Mouse (Mus musculus) midbrain, embryonic 11.5 days (tissue): ENCODE measurements around the gene Olfr191. TPM values are rescaled to one million over a fixed set of nuclear protein-coding genes. Genes with fewer than 3 reads are reported as not detected.
"Not testable (repeated sequence)": the region's sequence is repeated elsewhere in the genome, so short reads cannot be mapped to it uniquely, and the experiment has no call there.

Experiments
- ATAC-seq: fragments of 200-750 bp; cut with Nextera tagmentation; 2 replicates; pipeline ENCODE4 v1.8.0; 2017; ENCODE audit warnings: moderate TSS enrichment, moderate library complexity; ENCODE audit not compliant: low FRiP score
- DNase-seq: peaks from one replicate; pipeline ENCODE4 v3.0.0; 2015; ENCODE audit warnings: low spot score; ENCODE audit errors: missing footprints
- H3K27ac ChIP-seq: fragments of 300-500 bp; sonication (generic); 2 replicates; pipeline ENCODE4 v1.5.1; 2014; ENCODE audit warnings: low read depth, low read length
- H3K27me3 ChIP-seq: fragments of 300-500 bp; sonication (generic); 2 replicates; pipeline ENCODE4 v1.6.1; 2014; ENCODE audit warnings: mild to moderate bottlenecking, low read length, moderate library complexity, mixed read lengths; ENCODE audit not compliant: control insufficient read depth, insufficient read depth
- H3K36me3 ChIP-seq: fragments of 300-500 bp; sonication (generic); 2 replicates; pipeline ENCODE4 v1.6.1; 2014; ENCODE audit warnings: mild to moderate bottlenecking, low read length, moderate library complexity, mixed read lengths; ENCODE audit not compliant: control insufficient read depth, insufficient read depth
- H3K4me1 ChIP-seq: fragments of 300-500 bp; sonication (generic); 2 replicates; pipeline ENCODE4 v1.6.1; 2014; ENCODE audit warnings: low read length; ENCODE audit not compliant: control insufficient read depth, insufficient read depth
- H3K4me2 ChIP-seq: fragments of 300-500 bp; sonication (generic); 2 replicates; pipeline ENCODE4 v1.6.1; 2014; ENCODE audit warnings: mild to moderate bottlenecking, moderate library complexity
- H3K4me3 ChIP-seq: fragments of 300-500 bp; sonication (generic); 2 replicates; pipeline ENCODE4 v1.5.1; 2014; ENCODE audit warnings: low read depth, low read length
- H3K9ac ChIP-seq: fragments of 300-500 bp; sonication (generic); 2 replicates; pipeline ENCODE4 v1.6.1; 2014; ENCODE audit warnings: low read length
- H3K9me3 ChIP-seq: fragments of 300-500 bp; sonication (generic); 2 replicates; pipeline ENCODE4 v1.6.1; 2016; ENCODE audit warnings: low read length; ENCODE audit not compliant: control insufficient read depth
- WGBS: fragments of 180-500 bp; shearing (Covaris S2); extraction: QIAGEN DNeasy Blood & Tissue Kit; methylation state at CpG from one replicate; pipeline ENCODE4 v1.1.7; 2014; 5-methylcytosine and 5-hydroxymethylcytosine counted together
- polyA plus RNA-seq: library from polyadenylated mRNA; unstranded; fragments of >200 nt; fragmentation: Nextera tagmentation; extraction: Ambion mirVana; gene quantifications from 2 replicates; pipeline ENCODE4 v1.2.1, GENCODE M21; 2014

The Olfr191 gene
- polyA plus RNA-seq, 1 experiment from 2014 or later: not detected

DNA sequence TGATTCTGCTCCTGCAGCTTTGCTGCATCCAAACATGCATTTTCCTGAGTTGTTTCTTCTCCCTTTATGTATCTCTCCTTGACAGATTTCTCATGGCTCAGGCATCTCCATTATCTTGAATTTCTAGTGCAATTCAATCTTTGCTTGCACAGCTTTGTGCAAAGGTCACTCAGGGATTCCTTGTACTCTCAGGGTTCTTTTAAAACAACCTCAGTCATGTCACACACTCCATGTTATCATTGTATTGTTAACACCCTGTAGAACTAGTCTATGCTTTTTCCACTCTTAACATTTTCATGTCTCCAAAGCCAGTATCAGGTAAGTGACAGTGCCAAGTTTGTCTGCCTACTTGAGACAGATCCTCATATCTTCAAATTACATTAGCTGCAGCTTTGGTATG is 17.9 kb downstream of the Olfr191 start:
- no peaks in the 10 kb centered on the region for H3K27me3 ChIP-seq
- no peak overlapping the region for H3K4me3 ChIP-seq
- no peaks in the 10 kb centered on the region for H3K36me3 ChIP-seq
- no peak for DNase-seq
- ATAC-seq: no peak
- no peak overlapping the region for H3K9ac ChIP-seq
- H3K27ac ChIP-seq: no peak overlapping the region
- no peak overlapping the region for H3K4me2 ChIP-seq
- H3K4me1 ChIP-seq: no peaks in the 10 kb centered on the region
- no peaks in the 10 kb centered on the region for H3K9me3 ChIP-seq

DNA sequence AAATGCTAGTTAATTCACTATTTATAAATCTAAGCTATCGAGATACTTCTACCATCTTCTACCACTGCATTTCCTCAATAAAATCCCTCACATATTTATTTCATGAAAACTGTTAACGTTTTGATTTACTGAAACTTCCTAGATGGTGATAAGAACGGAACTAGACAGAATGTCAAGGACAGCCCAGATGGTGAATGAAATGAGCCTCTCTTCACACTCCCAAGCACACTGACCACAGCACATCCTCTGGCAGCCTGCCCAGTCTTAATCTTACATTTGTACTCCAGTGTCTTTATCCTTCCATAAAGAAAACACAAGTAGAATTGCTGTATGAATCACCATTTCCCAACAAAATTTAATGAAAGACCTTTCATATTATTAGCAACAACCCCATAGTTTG is 27.2 kb downstream of the Olfr191 start:
- H3K27ac ChIP-seq, H3K4me1 ChIP-seq, H3K4me2 ChIP-seq, H3K27me3 ChIP-seq, H3K9ac ChIP-seq, H3K9me3 ChIP-seq, H3K36me3 ChIP-seq, H3K4me3 ChIP-seq, ATAC-seq, DNase-seq: not testable (repeated sequence)
- 82% methylated on average over 3 of the region's 3 CpGs for WGBS

DNA sequence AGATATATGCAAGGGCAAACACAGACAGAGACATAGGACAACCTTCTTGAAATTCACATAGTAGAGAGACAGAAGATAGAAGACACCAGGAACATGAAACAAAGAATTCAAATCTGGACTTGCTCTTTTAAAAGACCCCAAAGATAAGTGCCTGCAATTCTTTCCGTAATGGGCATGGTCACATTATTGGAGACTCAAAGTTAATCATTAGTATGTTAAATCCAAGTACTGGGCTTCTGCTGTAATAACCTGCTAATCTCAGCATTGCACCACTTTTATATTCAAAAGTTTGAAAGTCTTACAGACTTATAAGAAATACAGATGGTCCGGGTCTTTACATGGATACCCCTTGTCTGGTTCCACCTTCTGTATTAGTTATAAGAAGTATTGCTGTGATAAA is 40.3 kb downstream of the Olfr191 start:
- H3K9ac ChIP-seq, H3K4me2 ChIP-seq, ATAC-seq, H3K27ac ChIP-seq, DNase-seq, H3K9me3 ChIP-seq, H3K36me3 ChIP-seq, H3K4me3 ChIP-seq, H3K27me3 ChIP-seq, H3K4me1 ChIP-seq: not testable (repeated sequence)
- WGBS: 95% methylated on average over 2 of the region's 2 CpGs

DNA sequence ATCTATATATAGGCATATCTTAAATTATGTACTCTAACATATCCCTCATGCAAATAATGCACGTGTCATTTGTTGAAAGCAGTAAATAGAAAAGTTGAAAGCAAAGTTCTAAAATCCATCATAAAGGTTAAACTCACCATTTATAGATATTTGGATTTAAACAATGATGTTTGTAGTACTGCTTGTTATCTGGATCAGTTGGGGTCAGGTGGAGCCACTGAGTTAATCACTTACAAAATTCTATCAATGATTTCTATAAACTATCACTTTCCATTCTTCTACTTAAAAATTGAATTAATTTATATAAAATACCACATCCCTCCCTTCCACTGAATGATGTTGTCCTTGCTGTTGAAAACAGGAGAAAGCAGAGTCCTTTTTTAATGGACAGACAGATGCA is 40.8 kb downstream of the Olfr191 start:
- Histone ChIP-seq H3K4me2 (no peak overlapping the region), H3K9me3 (no peaks in the 10 kb centered on the region), H3K4me3 (no peak overlapping the region), H3K9ac (no peak overlapping the region), H3K27ac (no peak overlapping the region), H3K4me1 (no peaks in the 10 kb centered on the region), H3K27me3 (no peaks in the 10 kb centered on the region), H3K36me3 (no peaks in the 10 kb centered on the region)
- DNase-seq: no peak
- 72% methylated on average over 1 of the region's 1 CpGs for WGBS
- ATAC-seq: no peak

DNA sequence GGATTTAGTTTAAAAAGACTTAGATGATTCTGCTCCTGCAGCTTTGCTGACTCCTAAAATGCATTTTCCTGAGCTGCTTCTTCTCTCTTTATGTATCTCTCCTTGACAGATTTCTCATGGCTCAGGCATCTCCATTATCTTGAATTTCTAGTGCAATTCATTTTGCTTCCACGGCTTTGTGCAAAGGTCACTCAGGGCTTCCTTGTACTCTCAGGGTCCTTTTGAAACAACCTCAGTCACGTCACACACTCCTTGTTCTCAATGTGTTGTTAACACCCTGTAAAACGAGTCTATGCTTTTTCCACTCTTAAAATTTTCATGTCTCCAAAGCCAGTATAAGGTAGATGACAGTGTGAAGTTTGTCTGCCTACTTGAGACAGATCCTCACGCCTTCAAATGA is 42.0 kb downstream of the Olfr191 start:
- Histone ChIP-seq H3K27me3 (no peaks in the 10 kb centered on the region), H3K4me2 (no peak overlapping the region), H3K36me3 (no peaks in the 10 kb centered on the region), H3K4me1 (no peaks in the 10 kb centered on the region), H3K4me3 (no peak overlapping the region), H3K9me3 (no peaks in the 10 kb centered on the region), H3K9ac (no peak overlapping the region), H3K27ac (no peak overlapping the region)
- ATAC-seq (no peak), DNase-seq (no peak)
- WGBS: 70% methylated on average over 4 of the region's 4 CpGs

DNA sequence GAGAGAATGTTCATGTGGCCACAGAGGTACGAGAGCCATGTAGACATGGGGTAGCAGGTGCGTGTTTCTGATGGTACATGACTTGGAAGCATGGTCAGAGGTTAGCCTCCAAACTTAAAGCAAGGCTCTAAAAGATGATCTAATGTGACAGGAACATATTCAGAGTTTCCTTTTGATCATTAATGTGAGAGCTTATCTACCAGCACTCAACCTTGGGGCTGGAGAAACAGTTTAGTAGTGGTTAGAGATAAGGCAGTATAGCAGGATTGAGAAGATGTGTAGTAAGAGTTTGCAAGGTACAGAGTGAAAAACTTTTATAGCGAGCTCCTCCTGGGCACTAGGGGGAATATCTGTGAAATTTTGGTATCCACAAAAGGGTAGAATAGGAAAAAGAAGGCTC is 43.8 kb downstream of the Olfr191 start:
- Histone ChIP-seq H3K27me3 (no peaks in the 10 kb centered on the region), H3K36me3 (no peaks in the 10 kb centered on the region), H3K9me3 (no peaks in the 10 kb centered on the region), H3K4me2 (no peak overlapping the region), H3K4me1 (no peaks in the 10 kb centered on the region), H3K27ac (no peak overlapping the region), H3K9ac (no peak overlapping the region), H3K4me3 (no peak overlapping the region)
- no peak for DNase-seq
- WGBS: 90% methylated on average over 3 of the region's 3 CpGs
- ATAC-seq: no peak

GRCm38 (mm10) chr16:59039710-59040109 is 49.9 kb downstream of the Olfr191 start, which contains the start of gene Olfr187:
TSS of gene Olfr187 (minus strand) at chr16:59039767.
- H3K36me3 ChIP-seq: no peaks in the 10 kb centered on the region
- no peaks in the 10 kb centered on the region for H3K9me3 ChIP-seq
- ATAC-seq: no peak
- H3K4me2 ChIP-seq: no peak within 1 kb of the TSS
- H3K4me1 ChIP-seq: no peaks in the 10 kb centered on the region
- H3K27me3 ChIP-seq: no peaks in the 10 kb centered on the region
- no peak within 1 kb of the TSS for H3K9ac ChIP-seq
- no peak within 1 kb of the TSS for H3K27ac ChIP-seq
- 91% methylated on average over 7 of the region's 7 CpGs for WGBS
- no peak for DNase-seq
- no peak within 1 kb of the TSS for H3K4me3 ChIP-seq

Other genes with a start within 250 kb of the Olfr191 start
- gene Olfr177, start 215.1 kb downstream of the Olfr191 start, polyA plus RNA-seq: not detected in 2 replicates
- not detected in 2 replicates for gene Olfr178, start 197.8 kb downstream of the Olfr191 start, polyA plus RNA-seq
- gene Olfr181, start 161.1 kb downstream of the Olfr191 start, polyA plus RNA-seq: not detected in 2 replicates
- not detected in 2 replicates for gene Olfr180, start 160.4 kb downstream of the Olfr191 start, polyA plus RNA-seq
- not detected in 2 replicates for gene Olfr183, start 94.5 kb downstream of the Olfr191 start, polyA plus RNA-seq
- gene Olfr186, start 59.5 kb downstream of the Olfr191 start, polyA plus RNA-seq: not detected in 2 replicates
- gene Olfr187, start 50.1 kb downstream of the Olfr191 start, polyA plus RNA-seq: not detected in 2 replicates
- not detected in 2 replicates for gene Olfr190, start 11.8 kb downstream of the Olfr191 start, polyA plus RNA-seq
- gene Olfr193, start 22.1 kb upstream of the Olfr191 start, polyA plus RNA-seq: not detected in 2 replicates
- not detected in 2 replicates for gene Olfr194, start 31.2 kb upstream of the Olfr191 start, polyA plus RNA-seq
- gene Olfr195, start 57.2 kb upstream of the Olfr191 start, polyA plus RNA-seq: not detected in 2 replicates
- not detected in 2 replicates for gene Olfr196, start 80.6 kb upstream of the Olfr191 start, polyA plus RNA-seq
- not detected in 2 replicates for gene Olfr198, start 113.7 kb upstream of the Olfr191 start, polyA plus RNA-seq
- gene Olfr199, start 129.9 kb upstream of the Olfr191 start, polyA plus RNA-seq: not detected in 2 replicates
- gene Olfr201, start 182.8 kb upstream of the Olfr191 start, polyA plus RNA-seq: not detected in 2 replicates
- gene Olfr202, start 197.0 kb upstream of the Olfr191 start, polyA plus RNA-seq: not detected in 2 replicates
- gene Olfr203, start 209.1 kb upstream of the Olfr191 start, polyA plus RNA-seq: not detected in 2 replicates
- gene Olfr204, start 228.4 kb upstream of the Olfr191 start, polyA plus RNA-seq: not detected in 2 replicates
- gene Olfr205, start 241.3 kb upstream of the Olfr191 start, polyA plus RNA-seq: not detected in 2 replicates